Mouse (Mus musculus) embryonic fibroblast, embryonic 13.5 days (primary cell): Measurements from ENCODE around the gene Gjb1.

Experiments used
- CTCF ChIP-seq: IDR thresholded peaks from 2 replicates; pipeline ENCODE4 v1.5.1; 2011; ENCODE audit warnings: mild to moderate bottlenecking, control low read depth, low read length, moderate library complexity, borderline replicate concordance; ENCODE audit not compliant: insufficient read depth
- POLR2A ChIP-seq: IDR thresholded peaks from 2 replicates; pipeline ENCODE4 v1.6.1; 2011; ENCODE audit warnings: low read depth, mild to moderate bottlenecking, control low read depth, low read length, moderate library complexity

GRCm38 (mm10) chrX:101429976-101430375 is 53.8 kb downstream of the Gjb1 start:
- TF ChIP-seq POLR2A (no peak), CTCF (no peak)
